Mouse (Mus musculus): Measurements from ENCODE around the gene Faf1. TPM values are rescaled to one million over a fixed set of nuclear protein-coding genes. Genes with fewer than 3 reads are reported as not detected.

Faf1 gene
- polyA plus RNA-seq, 1 experiment from 2014 or later: 29.9 TPM

DNA sequence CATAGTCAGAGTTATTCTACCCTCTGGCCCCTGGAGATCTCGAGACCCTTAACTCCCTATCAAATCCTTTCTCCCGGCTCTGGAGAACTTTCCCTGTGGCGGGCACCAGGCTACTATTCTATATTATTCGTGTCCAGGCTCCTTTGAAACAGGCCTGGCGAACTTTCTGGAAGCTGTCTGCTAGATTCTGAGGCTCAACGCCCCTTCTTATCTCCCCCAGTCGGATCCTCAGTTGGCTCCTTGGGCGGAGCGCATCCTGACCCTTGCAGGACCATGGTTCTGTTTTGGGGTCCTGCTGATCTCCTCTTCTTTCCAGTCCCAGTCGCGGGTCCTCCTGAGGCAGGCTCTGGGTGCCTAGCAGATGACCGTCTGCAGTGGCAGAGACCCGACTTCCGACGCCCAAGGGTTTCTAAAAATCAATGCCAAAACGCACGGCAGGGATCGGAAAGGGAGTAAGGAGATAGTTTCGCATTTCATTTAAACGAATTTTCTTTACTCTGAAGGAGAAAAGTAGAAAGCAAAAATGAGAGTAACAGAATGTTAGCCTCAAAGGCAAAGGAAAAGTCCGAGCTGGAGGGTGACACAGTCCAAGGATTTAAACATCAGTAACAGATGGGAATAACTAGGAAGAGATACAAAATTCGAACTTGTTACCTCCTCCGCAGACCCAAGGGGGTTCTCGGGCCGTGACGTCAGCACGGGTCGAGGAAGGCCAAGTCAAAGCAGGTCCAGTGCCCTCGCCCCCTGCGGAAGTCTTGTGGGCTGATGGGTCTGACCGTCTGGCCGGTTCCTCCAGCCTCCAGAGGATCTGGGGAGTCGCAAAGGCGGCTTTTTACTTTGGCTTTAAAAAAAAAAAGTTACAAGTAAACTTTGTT, 300.1 kb downstream of the Faf1 start:
- Histone ChIP-seq H3K36me3 (ENCODE audit: control insufficient read depth, insufficient read depth, low read length) (no peaks in the 10 kb centered on the region), H3K9me3 (replicated peaks; ENCODE audit: control insufficient read depth, low read length, poor library complexity, severe bottlenecking) (no peaks in the 10 kb centered on the region), H3K4me2 (ENCODE audit: low read length) (no peak overlapping the region), H3K4me1 (ENCODE audit: control insufficient read depth, insufficient read depth, low read length) (peaks cover 8% of the 10 kb centered on the region), H3K27me3 (ENCODE audit: control insufficient read depth, insufficient read depth, low read depth, low read length) (peaks cover 86% of the 10 kb centered on the region), H3K4me3 (ENCODE audit: low read depth, low read length) (0 out of 2 replicates have a peak overlapping the region, but pooled peaks have one; percentile 28), H3K9ac (ENCODE audit: low read depth, low read length) (no peak overlapping the region), H3K27ac (ENCODE audit: low read length) (no peak overlapping the region)
- WGBS: under 1% methylated on average over 34 of the region's 34 CpGs
- no peak for ATAC-seq

DNA sequence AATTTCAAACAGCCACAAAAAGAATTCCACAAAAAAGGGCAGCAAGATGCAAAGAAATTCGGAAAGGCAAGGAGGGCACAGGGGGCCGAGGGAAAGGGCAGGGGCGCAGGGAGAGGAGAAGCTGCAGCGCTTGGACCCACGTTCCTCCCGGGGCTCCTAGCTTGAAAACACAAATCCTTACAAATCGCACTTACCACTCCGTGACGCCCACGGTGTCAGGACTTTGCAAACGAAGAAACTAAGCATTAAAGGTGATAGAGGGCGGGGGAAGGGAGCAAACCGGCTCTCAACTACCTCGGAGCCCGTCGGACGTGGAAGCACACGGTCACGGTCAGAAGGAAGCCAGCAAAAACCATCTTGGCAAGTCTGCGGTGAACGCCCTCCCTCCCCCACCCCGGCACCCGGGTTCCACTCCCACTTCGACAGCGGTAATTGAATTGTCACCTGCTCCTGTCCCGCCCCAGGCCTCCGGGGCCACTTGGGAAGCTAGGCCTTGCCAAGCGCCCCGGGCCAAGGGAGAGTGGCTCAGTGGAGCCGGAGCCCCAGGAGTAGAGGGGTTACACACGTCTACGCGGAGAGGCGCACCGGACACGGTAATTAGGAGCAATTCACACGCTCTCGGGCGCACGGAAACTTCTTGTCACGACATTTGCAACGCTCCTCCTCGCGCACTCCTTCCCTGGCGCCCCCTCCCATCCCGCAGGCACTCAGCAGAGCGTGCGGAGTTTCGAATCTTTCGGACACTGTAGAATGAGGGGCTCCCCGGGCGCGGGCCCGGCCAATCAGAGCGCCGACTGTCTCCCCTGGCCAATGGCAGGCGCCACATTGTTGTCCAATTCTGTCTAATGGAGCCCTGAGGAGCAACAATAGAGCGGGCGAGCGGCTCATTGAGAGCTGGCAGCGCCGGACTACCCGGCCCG, 301.0 kb downstream of the Faf1 start, which contains the start of gene Dmrta2:
Dmrta2 (plus strand) TSS at position 906 of the 920 bp plus-strand sequence.
- no peak within 1 kb of the TSS; the same call in 1 of the 2 replicates for H3K27ac ChIP-seq (ENCODE audit: low read length)
- H3K9ac ChIP-seq (ENCODE audit: low read depth, low read length): peak within 1 kb of the TSS; percentile 27; the same call in 1 of the 2 replicates

GRCm38 (mm10) chr4:109978068-109978857, 301.9 kb downstream of the Faf1 start:
- H3K9me3 ChIP-seq (replicated peaks; ENCODE audit: control insufficient read depth, low read length, poor library complexity, severe bottlenecking): no peaks in the 10 kb centered on the region
- H3K27ac ChIP-seq (ENCODE audit: low read length): no peak overlapping the region; the same call in 1 of the 2 replicates
- H3K9ac ChIP-seq (ENCODE audit: low read depth, low read length): peak overlapping the region; percentile 27; the same call in 1 of the 2 replicates
- H3K4me2 ChIP-seq (ENCODE audit: low read length): peak overlapping the region; percentile 42
- peak overlapping the region; percentile 28 for H3K4me3 ChIP-seq (ENCODE audit: low read depth, low read length)
- peaks cover 79% of the 10 kb centered on the region for H3K27me3 ChIP-seq (ENCODE audit: control insufficient read depth, insufficient read depth, low read depth, low read length)
- H3K36me3 ChIP-seq (ENCODE audit: control insufficient read depth, insufficient read depth, low read length): no peaks in the 10 kb centered on the region
- ATAC-seq: peak; percentile 5
- 0% methylated on average over 55 of the region's 56 CpGs for WGBS
- peaks cover 17% of the 10 kb centered on the region for H3K4me1 ChIP-seq (ENCODE audit: control insufficient read depth, insufficient read depth, low read length)

More for the DNA sequence above, 301.0 kb downstream of the Faf1 start, which contains the start of gene Dmrta2:
- peaks cover 16% of the 10 kb centered on the region for H3K4me1 ChIP-seq (ENCODE audit: control insufficient read depth, insufficient read depth, low read length)
- no peaks in the 10 kb centered on the region for H3K9me3 ChIP-seq (replicated peaks; ENCODE audit: control insufficient read depth, low read length, poor library complexity, severe bottlenecking)
- H3K4me3 ChIP-seq (ENCODE audit: low read depth, low read length): peak within 1 kb of the TSS; percentile 28
- H3K27me3 ChIP-seq (ENCODE audit: control insufficient read depth, insufficient read depth, low read depth, low read length): peaks cover 86% of the 10 kb centered on the region
- peak within 1 kb of the TSS; percentile 42 for H3K4me2 ChIP-seq (ENCODE audit: low read length)
- peak; percentile 78 for ATAC-seq
- no peaks in the 10 kb centered on the region for H3K36me3 ChIP-seq (ENCODE audit: control insufficient read depth, insufficient read depth, low read length)
- under 1% methylated on average over 59 of the region's 64 CpGs for WGBS

- H3K4me3 ChIP-seq (ENCODE audit: low read depth, low read length): peak overlapping the region; percentile 28
- 1% methylated on average over 9 of the region's 9 CpGs for WGBS
- no peak overlapping the region for H3K9ac ChIP-seq (ENCODE audit: low read depth, low read length)
- H3K27me3 ChIP-seq (ENCODE audit: control insufficient read depth, insufficient read depth, low read depth, low read length): peaks cover 76% of the 10 kb centered on the region
- H3K36me3 ChIP-seq (ENCODE audit: control insufficient read depth, insufficient read depth, low read length): no peaks in the 10 kb centered on the region
- ATAC-seq: no peak
- H3K4me1 ChIP-seq (ENCODE audit: control insufficient read depth, insufficient read depth, low read length): peaks cover 17% of the 10 kb centered on the region
- no peaks in the 10 kb centered on the region for H3K9me3 ChIP-seq (replicated peaks; ENCODE audit: control insufficient read depth, low read length, poor library complexity, severe bottlenecking)
- 0 out of 2 replicates have a peak overlapping the region, but pooled peaks have one; percentile 42 for H3K4me2 ChIP-seq (ENCODE audit: low read length)
- no peak overlapping the region for H3K27ac ChIP-seq (ENCODE audit: low read length)
These were observed 302.5 kb downstream of the Faf1 start for GRCm38 (mm10) chr4:109978858-109979340.

GRCm38 (mm10) chr4:109979461-109980320, 303.3 kb downstream of the Faf1 start:
- H3K27ac ChIP-seq (ENCODE audit: low read length): 0 out of 2 replicates have a peak overlapping the region, but pooled peaks have one; percentile 10
- ATAC-seq: no peak

GRCm38 (mm10) chr4:109980321-109981082, 304.1 kb downstream of the Faf1 start:
- 3% methylated on average over 28 of the region's 29 CpGs for WGBS
- Histone ChIP-seq H3K36me3 (ENCODE audit: control insufficient read depth, insufficient read depth, low read length) (no peaks in the 10 kb centered on the region), H3K4me3 (ENCODE audit: low read depth, low read length) (peak overlapping the region; percentile 16; the same call in 1 of the 2 replicates), H3K9me3 (replicated peaks; ENCODE audit: control insufficient read depth, low read length, poor library complexity, severe bottlenecking) (no peaks in the 10 kb centered on the region), H3K27me3 (ENCODE audit: control insufficient read depth, insufficient read depth, low read depth, low read length) (peaks cover 66% of the 10 kb centered on the region), H3K27ac (ENCODE audit: low read length) (0 out of 2 replicates have a peak overlapping the region, but pooled peaks have one; percentile 10), H3K9ac (ENCODE audit: low read depth, low read length) (no peak overlapping the region), H3K4me2 (ENCODE audit: low read length) (peak overlapping the region; percentile 32), H3K4me1 (ENCODE audit: control insufficient read depth, insufficient read depth, low read length) (peaks cover 17% of the 10 kb centered on the region)
- no peak for ATAC-seq

More at GRCm38 (mm10) chr4:109979461-109980320, 303.3 kb downstream of the Faf1 start:
- Histone ChIP-seq H3K9ac (ENCODE audit: low read depth, low read length) (no peak overlapping the region), H3K9me3 (replicated peaks; ENCODE audit: control insufficient read depth, low read length, poor library complexity, severe bottlenecking) (no peaks in the 10 kb centered on the region), H3K27me3 (ENCODE audit: control insufficient read depth, insufficient read depth, low read depth, low read length) (peaks cover 71% of the 10 kb centered on the region), H3K4me3 (ENCODE audit: low read depth, low read length) (peak overlapping the region; percentile 16), H3K36me3 (ENCODE audit: control insufficient read depth, insufficient read depth, low read length) (no peaks in the 10 kb centered on the region), H3K4me2 (ENCODE audit: low read length) (peak overlapping the region; percentile 32), H3K4me1 (ENCODE audit: control insufficient read depth, insufficient read depth, low read length) (peaks cover 17% of the 10 kb centered on the region)
- under 1% methylated on average over 66 of the region's 66 CpGs for WGBS

Data from midbrain, embryonic 16.5 days (tissue).